Mouse (Mus musculus): Measurements from ENCODE around the gene BC049352. TPM values are rescaled to one million over a fixed set of nuclear protein-coding genes. Genes with fewer than 3 reads are reported as not detected.

Gene BC049352
- total RNA-seq, 1 experiment, result not detected

- peaks cover 2% of the 10 kb centered on the region in 2 experiments; a peak in 1 of 4 replicates for H3K4me1 ChIP-seq (ENCODE audit: control insufficient read depth in 2 of 2, insufficient read depth in 2 of 2, low read length in 2 of 2, poor library complexity in 1 of 2)
- in situ Hi-C loops (cut with MboI; ENCODE audit: low sequenced_read_pairs in 2 of 2, unreplicated experiment in 2 of 2), result no loop called here
Measured at GRCm38 (mm10) chr9:45139082-45139481, 42.7 kb upstream of the BC049352 start.

GRCm38 (mm10) chr9:45140945-45141344 lies 40.9 kb upstream of the BC049352 start:
- Histone ChIP-seq H3K27ac (ENCODE audit: insufficient read depth, low read depth, low read length, poor library complexity, severe bottlenecking) (no peak overlapping the region), H3K9ac (ENCODE audit: insufficient read depth, low read depth, low read length, poor library complexity, severe bottlenecking) (no peak overlapping the region), H3K4me3 (ENCODE audit: insufficient read depth in 1 of 2, low read depth in 1 of 2, low read length in 2 of 2, poor library complexity in 1 of 2, severe bottlenecking in 1 of 2) (no peak overlapping the region), H3K36me3 (ENCODE audit: control insufficient read depth, insufficient read depth, low read length, poor library complexity, severe bottlenecking) (no peaks in the 10 kb centered on the region), H3K4me1 (ENCODE audit: control insufficient read depth in 2 of 2, insufficient read depth in 2 of 2, low read length in 2 of 2, poor library complexity in 1 of 2) (peaks cover 2 to 5% of the 10 kb centered on the region in 2 experiments; a peak in 1 of 4 replicates), H3K9me3 (ENCODE audit: control insufficient read depth, insufficient read depth, low read depth, low read length) (no peaks in the 10 kb centered on the region)
- no peak for DNase-seq (ENCODE audit: low read depth, low spot score)
- no peak for TF ChIP-seq ZC3H11A (IDR thresholded peaks at IDR 0.05; ENCODE audit: borderline replicate concordance, low read depth, low read length)
- no peak for TF ChIP-seq HCFC1 (IDR thresholded peaks at IDR 0.05; ENCODE audit: borderline replicate concordance, insufficient read depth, low read length)
- TF ChIP-seq MAFK (IDR thresholded peaks at IDR 0.05; ENCODE audit: insufficient read depth, low read depth, low read length), result no peak
- no peak for TF ChIP-seq CHD2 (IDR thresholded peaks at IDR 0.05; ENCODE audit: low read depth, low read length)
- TF ChIP-seq ZNF384 (IDR thresholded peaks at IDR 0.05; ENCODE audit: low read depth, low read length), result no peak
- in situ Hi-C loops (cut with MboI; ENCODE audit: low sequenced_read_pairs in 2 of 2, unreplicated experiment in 2 of 2), result loop anchor here (10.0 kb wide), 1 partner anchor 116 kb away; no protein-coding TSS in a partner anchor

More at GRCm38 (mm10) chr9:45139082-45139481, 42.7 kb upstream of the BC049352 start:
- DNase-seq (ENCODE audit: low read depth, low spot score), result no peak
- H3K36me3 ChIP-seq (ENCODE audit: control insufficient read depth, insufficient read depth, low read length, poor library complexity, severe bottlenecking), result no peaks in the 10 kb centered on the region
- H3K9ac ChIP-seq (ENCODE audit: insufficient read depth, low read depth, low read length, poor library complexity, severe bottlenecking), result no peak overlapping the region
- no peaks in the 10 kb centered on the region for H3K9me3 ChIP-seq (ENCODE audit: control insufficient read depth, insufficient read depth, low read depth, low read length)
- peak overlapping the region; percentile 53 to 72 for H3K4me3 ChIP-seq (ENCODE audit: insufficient read depth in 1 of 2, low read depth in 1 of 2, low read length in 2 of 2, poor library complexity in 1 of 2, severe bottlenecking in 1 of 2)
- no peak overlapping the region for H3K27ac ChIP-seq (ENCODE audit: insufficient read depth, low read depth, low read length, poor library complexity, severe bottlenecking)
- TF ChIP-seq ZNF384 (IDR thresholded peaks at IDR 0.05; ENCODE audit: low read depth, low read length), result no peak

- H3K9me3 ChIP-seq (ENCODE audit: control insufficient read depth, insufficient read depth, low read depth, low read length), result no peaks in the 10 kb centered on the region
Measured at GRCm38 (mm10) chr9:45142686-45143085, 39.1 kb upstream of the BC049352 start.

DNA sequence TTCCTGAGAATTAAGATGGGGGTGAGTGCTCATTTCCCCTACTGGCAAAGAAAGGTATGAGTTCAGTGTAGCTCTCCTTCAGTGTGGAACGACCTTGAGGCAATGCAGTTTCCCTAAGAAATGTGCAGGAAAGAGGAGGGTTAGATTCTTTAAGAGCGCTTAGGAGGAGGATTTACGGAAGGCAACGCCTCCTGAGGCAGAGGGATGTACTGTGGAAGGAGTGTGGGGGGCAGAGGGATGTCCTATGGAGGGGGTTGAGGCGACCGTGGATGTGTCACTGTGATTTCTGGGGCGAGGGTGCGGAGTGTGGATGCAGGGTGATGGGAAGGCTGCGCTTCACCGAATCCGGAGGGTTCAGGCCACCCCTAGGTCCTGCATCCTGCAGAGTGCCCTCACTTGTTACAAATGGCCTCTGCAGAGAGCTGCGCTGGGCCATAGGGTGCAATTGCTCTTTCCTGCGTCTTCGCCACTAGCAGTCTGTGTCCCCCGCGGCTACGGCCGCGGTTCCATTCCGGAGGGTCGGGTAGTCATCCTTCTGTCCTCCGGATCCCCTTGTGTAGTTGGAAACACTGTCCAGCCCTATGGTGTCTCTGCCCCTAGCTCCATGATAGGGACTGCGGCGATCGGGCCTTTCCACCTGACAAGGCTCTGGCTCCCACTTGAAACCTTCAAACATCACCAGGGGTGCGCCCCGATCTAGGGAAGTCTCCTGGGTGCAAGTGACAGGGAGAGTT lies 36.1 kb upstream of the BC049352 start:
- TF ChIP-seq MAFK (IDR thresholded peaks at IDR 0.05; ENCODE audit: insufficient read depth, low read depth, low read length) (no peak), HCFC1 (IDR thresholded peaks at IDR 0.05; ENCODE audit: borderline replicate concordance, insufficient read depth, low read length) (no peak)
- in situ Hi-C loops (cut with MboI; ENCODE audit: low sequenced_read_pairs in 2 of 2, unreplicated experiment in 2 of 2), result loop anchor here (10.0 kb wide), 1 partner anchor 121 kb away; no protein-coding TSS in a partner anchor
- no peaks in the 10 kb centered on the region for H3K36me3 ChIP-seq (ENCODE audit: control insufficient read depth, insufficient read depth, low read length, poor library complexity, severe bottlenecking)
- DNase-seq (ENCODE audit: low read depth, low spot score), result no peak
- H3K27ac ChIP-seq (ENCODE audit: insufficient read depth, low read depth, low read length, poor library complexity, severe bottlenecking), result no peak overlapping the region
- H3K4me3 ChIP-seq (ENCODE audit: insufficient read depth in 1 of 2, low read depth in 1 of 2, low read length in 2 of 2, poor library complexity in 1 of 2, severe bottlenecking in 1 of 2), result peak overlapping the region; percentile 17 to 47
- no peaks in the 10 kb centered on the region for H3K9me3 ChIP-seq (ENCODE audit: control insufficient read depth, insufficient read depth, low read depth, low read length)
- peaks cover 0 to 5% of the 10 kb centered on the region in 2 experiments; a peak in 1 of 4 replicates for H3K4me1 ChIP-seq (ENCODE audit: control insufficient read depth in 2 of 2, insufficient read depth in 2 of 2, low read length in 2 of 2, poor library complexity in 1 of 2)
- H3K9ac ChIP-seq (ENCODE audit: insufficient read depth, low read depth, low read length, poor library complexity, severe bottlenecking), result 0 out of 2 replicates have a peak overlapping the region, but pooled peaks have one; percentile 10

More at GRCm38 (mm10) chr9:45142686-45143085, 39.1 kb upstream of the BC049352 start:
- TF ChIP-seq HCFC1 (IDR thresholded peaks at IDR 0.05; ENCODE audit: borderline replicate concordance, insufficient read depth, low read length) (no peak), ZNF384 (IDR thresholded peaks at IDR 0.05; ENCODE audit: low read depth, low read length) (no peak), ZC3H11A (IDR thresholded peaks at IDR 0.05; ENCODE audit: borderline replicate concordance, low read depth, low read length) (no peak), MAFK (IDR thresholded peaks at IDR 0.05; ENCODE audit: insufficient read depth, low read depth, low read length) (no peak), CHD2 (IDR thresholded peaks at IDR 0.05; ENCODE audit: low read depth, low read length) (no peak)
- H3K27ac ChIP-seq (ENCODE audit: insufficient read depth, low read depth, low read length, poor library complexity, severe bottlenecking), result no peak overlapping the region
- H3K4me1 ChIP-seq (ENCODE audit: control insufficient read depth in 2 of 2, insufficient read depth in 2 of 2, low read length in 2 of 2, poor library complexity in 1 of 2), result peaks cover 2 to 5% of the 10 kb centered on the region in 2 experiments; a peak in 1 of 4 replicates
- no peak for DNase-seq (ENCODE audit: low read depth, low spot score)
- H3K9ac ChIP-seq (ENCODE audit: insufficient read depth, low read depth, low read length, poor library complexity, severe bottlenecking), result no peak overlapping the region
- in situ Hi-C loops (cut with MboI; ENCODE audit: low sequenced_read_pairs in 2 of 2, unreplicated experiment in 2 of 2), result loop anchor here (10.0 kb wide), 1 partner anchor 118 kb away; no protein-coding TSS in a partner anchor
- no peak overlapping the region for H3K4me3 ChIP-seq (ENCODE audit: insufficient read depth in 1 of 2, low read depth in 1 of 2, low read length in 2 of 2, poor library complexity in 1 of 2, severe bottlenecking in 1 of 2)
- H3K36me3 ChIP-seq (ENCODE audit: control insufficient read depth, insufficient read depth, low read length, poor library complexity, severe bottlenecking), result no peaks in the 10 kb centered on the region

Data from ES-E14 (cell line).